Mouse (Mus musculus) cerebellum, postnatal 25 days (tissue): ENCODE data around the gene Hyal3.
"Not testable (repeated sequence)": the region's sequence is repeated elsewhere in the genome, so short reads cannot be mapped to it uniquely, and the experiment has no call there.

Source experiments
- DNase-seq, 2 experiments: peaks; one replicate each; pipeline ENCODE4 v3.0.0; 2021; ENCODE audit warnings: mixed read lengths in 2 of 2

Gene Hyal3

GRCm38 (mm10) chr9:107550491-107551116 lies 30.0 kb upstream of the Hyal3 start:
- DNase-seq, result no peak

GRCm38 (mm10) chr9:107551117-107551889 lies 29.3 kb upstream of the Hyal3 start, which contains the start of gene Rassf1:
Gene Rassf1, plus strand, starts transcription at chr9:107551555.
- DNase-seq, result peak; percentile 48 to 61

GRCm38 (mm10) chr9:107551890-107552355 lies 28.7 kb upstream of the Hyal3 start:
- DNase-seq, result no peak

GRCm38 (mm10) chr9:107552690-107553393 lies 27.8 kb upstream of the Hyal3 start:
- DNase-seq, result no peak

GRCm38 (mm10) chr9:107553541-107554318 lies 26.9 kb upstream of the Hyal3 start:
- DNase-seq, result peak in 1 of 2 experiments; percentile 72

- peak; percentile 94 to 98 for DNase-seq
These were observed 26.2 kb upstream of the Hyal3 start for GRCm38 (mm10) chr9:107554319-107554825.

- DNase-seq, result no peak
These were observed 25.6 kb upstream of the Hyal3 start for GRCm38 (mm10) chr9:107555031-107555457.

- no peak for DNase-seq
These were observed 24.9 kb upstream of the Hyal3 start for GRCm38 (mm10) chr9:107555701-107556100.

- no peak for DNase-seq
These were observed 24.3 kb upstream of the Hyal3 start for GRCm38 (mm10) chr9:107556346-107556745.

GRCm38 (mm10) chr9:107563029-107563581 lies 17.5 kb upstream of the Hyal3 start, which contains the start of gene Tusc2:
Gene Tusc2, plus strand, starts transcription at chr9:107563255.
- peak; percentile 94 to 95 for DNase-seq

GRCm38 (mm10) chr9:107565556-107565955 lies 15.1 kb upstream of the Hyal3 start:
- DNase-seq, result not testable (repeated sequence)

GRCm38 (mm10) chr9:107566041-107566709 lies 14.4 kb upstream of the Hyal3 start:
- DNase-seq, result peak; percentile 83 to 91

GRCm38 (mm10) chr9:107566855-107567254 lies 13.8 kb upstream of the Hyal3 start:
- no peak for DNase-seq

GRCm38 (mm10) chr9:107567702-107568319 lies 12.8 kb upstream of the Hyal3 start, which contains the start of gene Hyal2:
Gene Hyal2, plus strand, starts transcription at chr9:107567945.
- no peak for DNase-seq

GRCm38 (mm10) chr9:107568331-107569261 lies 12.0 kb upstream of the Hyal3 start:
- peak; percentile 82 to 84 for DNase-seq

- DNase-seq, result no peak
These were observed 11.3 kb upstream of the Hyal3 start for GRCm38 (mm10) chr9:107569270-107569669.

GRCm38 (mm10) chr9:107570016-107570415 lies 10.6 kb upstream of the Hyal3 start:
- DNase-seq, result no peak

- DNase-seq, result no peak
These were observed 9.8 kb upstream of the Hyal3 start for GRCm38 (mm10) chr9:107570845-107571244.

- no peak for DNase-seq
These were observed 8.9 kb upstream of the Hyal3 start for GRCm38 (mm10) chr9:107571534-107572326.
